Mouse (Mus musculus) olfactory bulb, adult 2 months (tissue): ENCODE measurements around the gene Smco4.

ENCODE experiments used
- CTCF ChIP-seq: fragments of 200-500 bp; IDR thresholded peaks from 2 replicates; pipeline ENCODE4 v1.5.1; 2012; ENCODE audit warnings: low read depth, mild to moderate bottlenecking, low read length, moderate library complexity; ENCODE audit not compliant: insufficient read depth
- POLR2A ChIP-seq: fragments of 200-500 bp; IDR thresholded peaks from 2 replicates; pipeline ENCODE4 v1.6.1; 2012; ENCODE audit warnings: mild to moderate bottlenecking, low read depth, low read length, moderate library complexity; ENCODE audit not compliant: insufficient read depth

GRCm38 (mm10) chr9:15537455-15538048, 44.3 kb downstream of the Smco4 start:
- TF ChIP-seq CTCF = no peak
- no peak for TF ChIP-seq POLR2A
